Mouse (Mus musculus) limb, embryonic 11.5 days (tissue): ENCODE results near the gene Tamm41. TPM values are rescaled to one million over a fixed set of nuclear protein-coding genes. Genes with fewer than 3 reads are reported as not detected.

Source experiments
- ATAC-seq: fragments of 200-750 bp; cut with Nextera tagmentation; 2 replicates; pipeline ENCODE4 v1.8.0; 2017; ENCODE audit warnings: low read depth; ENCODE audit not compliant: insufficient number of reproducible peaks, low FRiP score, low TSS enrichment
- DNase-seq: peaks from one replicate; pipeline ENCODE4 v3.0.0-alpha.2; 2015; ENCODE audit warnings: low spot score
- H3K27ac ChIP-seq: fragments of 300-500 bp; sonication (generic); replicated peaks from 2 replicates; pipeline ENCODE4 v1.5.1; 2014; ENCODE audit warnings: low read depth, mild to moderate bottlenecking, low read length
- H3K27me3 ChIP-seq: fragments of 300-500 bp; sonication (generic); 2 replicates; pipeline ENCODE4 v1.6.1; 2014; ENCODE audit warnings: mild to moderate bottlenecking, low read length, mixed read lengths; ENCODE audit not compliant: control insufficient read depth, insufficient read depth
- H3K36me3 ChIP-seq: fragments of 300-500 bp; sonication (generic); 2 replicates; pipeline ENCODE4 v1.6.1; 2014; ENCODE audit warnings: mild to moderate bottlenecking, low read length, moderate library complexity, mixed read lengths; ENCODE audit not compliant: control insufficient read depth, insufficient read depth
- H3K4me1 ChIP-seq: fragments of 300-500 bp; sonication (generic); 2 replicates; pipeline ENCODE4 v1.6.1; 2014; ENCODE audit warnings: low read length, mixed read lengths; ENCODE audit not compliant: control insufficient read depth, insufficient read depth
- H3K4me2 ChIP-seq: fragments of 300-500 bp; sonication (generic); 2 replicates; pipeline ENCODE4 v1.6.1; 2014; ENCODE audit warnings: low read depth, mild to moderate bottlenecking, moderate library complexity; ENCODE audit not compliant: severe bottlenecking
- H3K4me3 ChIP-seq: fragments of 300-500 bp; sonication (generic); 2 replicates; pipeline ENCODE4 v1.5.1; 2014; ENCODE audit warnings: low read depth, low read length
- H3K9ac ChIP-seq: fragments of 300-500 bp; sonication (generic); 2 replicates; pipeline ENCODE4 v1.6.1; 2014; ENCODE audit warnings: mild to moderate bottlenecking, low read length
- H3K9me3 ChIP-seq: fragments of 300-500 bp; sonication (generic); 2 replicates; pipeline ENCODE4 v1.6.1; 2016; ENCODE audit warnings: low read length; ENCODE audit not compliant: control insufficient read depth
- WGBS: fragments of 180-500 bp; shearing (Covaris S2); extraction: QIAGEN DNeasy Blood & Tissue Kit; methylation state at CpG from one replicate; pipeline ENCODE4 v1.1.7; 2014; 5-methylcytosine and 5-hydroxymethylcytosine counted together
- polyA plus RNA-seq: library from polyadenylated mRNA; unstranded; fragments of >200 nt; fragmentation: Nextera tagmentation; extraction: Ambion mirVana; gene quantifications from 2 replicates; pipeline ENCODE4 v1.2.1, GENCODE M21; 2014

The Tamm41 gene
- polyA plus RNA-seq, 1 experiment from 2014 or later, result 94.2 TPM

DNA sequence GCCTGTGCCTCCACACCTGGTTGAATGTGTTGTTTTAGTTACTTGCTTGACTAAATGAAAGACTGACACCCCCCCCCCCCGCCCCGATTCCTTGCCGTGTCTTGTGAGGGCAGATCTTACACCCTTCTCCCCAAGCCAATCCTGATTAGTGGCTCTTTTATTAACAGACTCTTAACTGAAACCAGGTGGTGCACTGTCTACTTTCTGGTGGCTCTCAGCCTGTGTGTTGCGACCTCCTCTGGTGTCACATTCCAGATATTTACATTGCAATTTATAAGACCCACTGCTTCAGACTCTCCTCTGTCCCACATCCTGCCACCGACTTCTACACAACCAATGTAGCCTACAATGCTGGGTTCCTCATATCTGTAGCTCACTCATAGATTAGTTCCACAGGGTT, 40.2 kb downstream of the Tamm41 start:
- peak; percentile 48 for DNase-seq

DNA sequence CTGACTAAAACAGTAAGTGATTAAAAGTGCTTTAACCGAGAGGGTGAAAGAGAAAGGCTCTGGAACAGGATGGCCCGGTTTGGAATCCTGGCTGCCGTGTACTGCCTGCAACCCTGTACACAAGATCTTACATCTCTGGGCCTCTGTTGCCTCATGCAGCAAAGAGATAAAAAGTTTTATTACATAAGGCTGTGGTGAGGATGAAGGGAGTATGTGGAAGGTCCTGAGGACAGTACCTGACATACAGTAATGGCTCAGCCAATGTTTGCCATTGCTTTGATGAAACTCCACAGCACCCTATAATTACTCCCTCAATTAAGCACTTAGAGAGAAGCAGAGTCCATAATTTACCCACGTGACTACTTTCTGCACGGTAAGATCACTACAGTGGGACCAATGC, 40.8 kb downstream of the Tamm41 start:
- no peak overlapping the region for H3K9ac ChIP-seq
- no peaks in the 10 kb centered on the region for H3K9me3 ChIP-seq
- no peak overlapping the region for H3K4me3 ChIP-seq
- peaks cover 18% of the 10 kb centered on the region; the same call in 1 of the 2 replicates for H3K4me1 ChIP-seq
- DNase-seq (no peak), ATAC-seq (peak; percentile 17; the same call in 1 of the 2 replicates)
- H3K4me2 ChIP-seq, result no peak overlapping the region
- no peaks in the 10 kb centered on the region for H3K36me3 ChIP-seq
- H3K27ac ChIP-seq, result peak overlapping the region; percentile 3; the same call in 1 of the 2 replicates
- 56% methylated on average over 5 of the region's 5 CpGs for WGBS
- H3K27me3 ChIP-seq, result no peaks in the 10 kb centered on the region

More for the DNA sequence above, 40.2 kb downstream of the Tamm41 start:
- peaks cover 18% of the 10 kb centered on the region; the same call in 1 of the 2 replicates for H3K4me1 ChIP-seq
- no peak overlapping the region for H3K4me3 ChIP-seq
- WGBS, result 10% methylated on average over 5 of the region's 5 CpGs
- no peak overlapping the region for H3K9ac ChIP-seq
- ATAC-seq, result peak; percentile 36; the same call in 1 of the 2 replicates
- no peaks in the 10 kb centered on the region for H3K36me3 ChIP-seq
- no peak overlapping the region; the same call in 1 of the 2 replicates for H3K27ac ChIP-seq
- H3K27me3 ChIP-seq, result no peaks in the 10 kb centered on the region
- H3K9me3 ChIP-seq, result no peaks in the 10 kb centered on the region
- no peak overlapping the region for H3K4me2 ChIP-seq

DNA sequence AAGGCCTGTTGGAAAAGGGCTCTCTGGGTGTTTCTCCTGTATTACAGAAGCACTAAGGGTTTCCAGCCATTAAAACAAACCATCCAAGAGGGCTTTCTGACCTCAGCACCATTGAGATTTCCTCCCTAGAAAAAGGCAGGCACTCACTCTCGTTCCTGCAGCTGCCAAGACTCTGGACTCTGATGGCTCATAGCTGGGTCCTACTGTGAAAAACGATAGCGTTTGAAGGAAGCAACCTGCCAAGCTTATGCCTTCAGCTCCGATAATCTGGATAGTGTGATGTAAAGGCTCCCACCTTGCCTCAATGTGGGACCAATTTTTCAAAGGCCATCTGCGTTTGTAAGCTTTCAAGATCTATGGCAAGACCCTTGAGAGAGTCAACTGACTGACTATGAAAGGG, 43.6 kb downstream of the Tamm41 start:
- Histone ChIP-seq H3K9ac (no peak overlapping the region), H3K4me3 (no peak overlapping the region), H3K27ac (no peak overlapping the region), H3K27me3 (no peaks in the 10 kb centered on the region), H3K36me3 (no peaks in the 10 kb centered on the region), H3K9me3 (no peaks in the 10 kb centered on the region), H3K4me2 (no peak overlapping the region), H3K4me1 (peaks cover 21% of the 10 kb centered on the region; the same call in 1 of the 2 replicates)
- WGBS, result 80% methylated on average over 5 of the region's 5 CpGs
- ATAC-seq (no peak), DNase-seq (no peak)

DNA sequence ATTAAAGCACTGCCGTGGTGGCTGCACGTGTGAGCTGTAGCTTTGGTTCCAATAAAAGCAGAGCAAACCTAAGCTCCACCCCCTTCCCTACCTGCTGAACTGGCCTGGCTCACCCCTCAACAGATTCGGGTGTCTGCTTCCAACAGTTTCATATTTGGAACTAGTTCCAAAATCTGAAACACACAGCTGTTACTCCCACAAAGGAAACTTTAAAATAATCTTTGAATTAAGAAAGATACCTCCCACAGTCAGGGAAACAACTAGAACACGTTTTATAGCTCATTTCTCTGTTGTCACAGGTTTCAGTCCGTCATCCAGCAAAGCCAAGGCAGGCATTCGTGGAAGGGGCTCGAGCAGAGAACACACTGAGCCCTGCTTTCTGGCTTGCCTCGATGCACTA, 44.0 kb downstream of the Tamm41 start:
- Histone ChIP-seq H3K27me3 (no peaks in the 10 kb centered on the region), H3K4me3 (no peak overlapping the region), H3K9ac (no peak overlapping the region), H3K4me2 (no peak overlapping the region), H3K4me1 (peaks cover 23% of the 10 kb centered on the region; the same call in 1 of the 2 replicates), H3K36me3 (no peaks in the 10 kb centered on the region), H3K9me3 (no peaks in the 10 kb centered on the region), H3K27ac (no peak overlapping the region)
- ATAC-seq (no peak), DNase-seq (no peak)
- 66% methylated on average over 8 of the region's 8 CpGs for WGBS

DNA sequence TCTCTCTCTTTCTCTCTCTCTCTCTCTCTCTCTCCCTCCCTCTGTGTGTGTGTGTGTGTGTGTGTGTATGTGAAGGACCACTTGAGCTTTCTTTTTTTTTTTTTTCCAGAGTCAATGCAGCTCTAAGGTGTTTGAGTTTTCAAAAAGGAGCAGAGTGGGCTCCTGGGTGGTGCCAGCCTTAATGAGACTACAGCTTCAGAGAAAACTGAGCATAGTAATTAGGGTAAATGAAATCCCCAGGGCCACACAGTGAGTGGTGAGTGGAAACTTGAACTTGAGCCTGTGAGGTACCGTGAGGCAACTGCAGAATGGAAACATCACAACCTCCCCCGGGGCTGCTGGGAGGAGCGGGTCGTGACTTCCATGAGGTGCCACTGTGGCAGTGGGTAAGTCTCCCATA, 45.8 kb downstream of the Tamm41 start:
- H3K9me3 ChIP-seq, result no peaks in the 10 kb centered on the region
- H3K36me3 ChIP-seq, result no peaks in the 10 kb centered on the region
- DNase-seq (no peak), ATAC-seq (no peak)
- no peaks in the 10 kb centered on the region for H3K27me3 ChIP-seq
- no peak overlapping the region for H3K4me2 ChIP-seq
- no peak overlapping the region for H3K9ac ChIP-seq
- WGBS, result 79% methylated on average over 4 of the region's 4 CpGs
- H3K4me1 ChIP-seq, result 0 out of 2 replicates have a peak, but pooled peaks cover 18% of the 10 kb centered on the region
- no peak overlapping the region for H3K4me3 ChIP-seq
- H3K27ac ChIP-seq, result no peak overlapping the region

DNA sequence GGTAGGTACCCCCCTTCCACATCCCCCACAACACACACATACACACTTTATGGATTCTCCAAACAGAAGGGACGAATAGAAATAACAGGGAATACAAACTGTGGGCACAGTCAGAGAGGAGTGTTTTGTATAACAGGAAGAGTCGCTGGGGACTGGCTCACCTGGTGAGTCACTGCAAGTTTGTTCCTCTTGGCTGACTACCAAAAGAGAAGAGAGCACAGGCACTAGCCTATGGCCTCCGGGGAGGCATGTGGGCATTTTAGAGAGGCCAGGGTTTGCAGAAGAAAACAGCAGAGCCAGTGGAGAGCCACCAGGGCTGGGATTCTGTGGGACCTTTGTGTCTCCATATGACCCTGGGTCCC, 49.1 kb downstream of the Tamm41 start:
- H3K27me3 ChIP-seq, result no peaks in the 10 kb centered on the region
- peak overlapping the region; percentile 36; the same call in 1 of the 2 replicates for H3K27ac ChIP-seq
- no peak overlapping the region for H3K4me2 ChIP-seq
- ATAC-seq (no peak), DNase-seq (no peak)
- H3K36me3 ChIP-seq, result no peaks in the 10 kb centered on the region
- 0 out of 2 replicates have a peak, but pooled peaks cover 6% of the 10 kb centered on the region for H3K4me1 ChIP-seq
- no peaks in the 10 kb centered on the region for H3K9me3 ChIP-seq
- no peak overlapping the region for H3K4me3 ChIP-seq
- 80% methylated on average over 3 of the region's 3 CpGs for WGBS
- no peak overlapping the region for H3K9ac ChIP-seq

DNA sequence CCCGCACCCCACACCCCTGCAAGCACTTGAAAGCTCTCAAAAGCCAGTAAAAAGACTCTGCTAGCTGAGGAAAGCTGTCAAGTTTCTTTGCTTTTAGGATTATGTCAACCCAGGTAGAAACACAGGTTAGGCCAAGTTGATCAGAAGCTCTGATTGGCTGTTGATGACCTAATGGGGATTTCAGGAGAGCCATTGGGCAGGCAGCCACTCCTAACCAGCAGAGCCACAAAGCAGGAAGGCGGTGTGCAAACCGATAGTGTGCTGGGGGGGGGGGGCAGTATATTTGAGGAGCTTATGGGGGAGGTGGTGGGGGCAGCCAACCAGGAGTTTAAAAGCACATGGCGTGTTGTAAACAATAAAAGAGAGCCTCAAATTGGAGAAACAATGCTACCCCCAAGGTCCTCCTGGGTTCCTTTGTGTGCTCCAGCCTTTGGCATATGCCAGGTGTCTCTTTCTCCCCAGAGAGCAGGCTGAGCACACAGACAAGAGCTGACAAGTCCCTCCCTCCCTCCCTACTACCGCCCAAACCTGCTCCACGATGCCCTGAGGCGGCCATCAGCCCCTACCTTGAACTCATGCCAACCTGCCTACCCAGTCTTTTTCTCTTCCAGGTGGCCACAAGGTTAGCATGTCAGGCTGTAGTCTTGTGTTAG, 49.6 kb downstream of the Tamm41 start:
- DNase-seq (peak; percentile 40), ATAC-seq (no peak)
- H3K4me2 ChIP-seq, result no peak overlapping the region
- H3K4me3 ChIP-seq, result no peak overlapping the region
- no peak overlapping the region for H3K9ac ChIP-seq
- WGBS, result 85% methylated on average over 7 of the region's 7 CpGs
- H3K27me3 ChIP-seq, result no peaks in the 10 kb centered on the region
- no peaks in the 10 kb centered on the region for H3K9me3 ChIP-seq
- H3K4me1 ChIP-seq, result 0 out of 2 replicates have a peak, but pooled peaks cover 6% of the 10 kb centered on the region
- H3K27ac ChIP-seq, result peak overlapping the region; percentile 36; the same call in 1 of the 2 replicates
- no peaks in the 10 kb centered on the region for H3K36me3 ChIP-seq

DNA sequence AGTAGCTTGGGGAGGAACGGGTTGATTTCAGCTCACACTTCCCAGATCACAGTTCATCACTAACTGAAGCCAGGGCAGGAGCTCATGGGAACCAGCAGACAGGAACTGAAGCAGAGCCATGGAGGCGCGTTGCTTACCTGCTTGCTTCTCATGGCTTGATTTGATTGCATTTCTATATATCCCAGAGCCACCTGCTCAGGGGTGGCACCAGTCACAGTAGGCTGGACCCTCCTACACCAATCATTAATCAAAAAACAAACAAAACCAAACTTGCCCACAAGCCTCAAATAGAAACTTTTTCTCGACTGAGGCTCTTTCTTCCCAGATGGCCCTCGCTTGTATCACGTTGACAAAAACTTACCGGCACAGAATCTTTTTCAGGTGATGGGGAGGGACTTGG, 55.0 kb downstream of the Tamm41 start:
- 79% methylated on average over 7 of the region's 7 CpGs for WGBS
- no peaks in the 10 kb centered on the region for H3K9me3 ChIP-seq

More for the DNA sequence above, 55.0 kb downstream of the Tamm41 start:
- Histone ChIP-seq H3K27me3 (no peaks in the 10 kb centered on the region), H3K9ac (no peak overlapping the region), H3K4me1 (no peaks in the 10 kb centered on the region), H3K27ac (no peak overlapping the region), H3K4me2 (no peak overlapping the region), H3K4me3 (no peak overlapping the region), H3K36me3 (no peaks in the 10 kb centered on the region)
- no peak for ATAC-seq
- no peak for DNase-seq
